Mouse (Mus musculus): ENCODE measurements around the gene Pde9a.

DNA sequence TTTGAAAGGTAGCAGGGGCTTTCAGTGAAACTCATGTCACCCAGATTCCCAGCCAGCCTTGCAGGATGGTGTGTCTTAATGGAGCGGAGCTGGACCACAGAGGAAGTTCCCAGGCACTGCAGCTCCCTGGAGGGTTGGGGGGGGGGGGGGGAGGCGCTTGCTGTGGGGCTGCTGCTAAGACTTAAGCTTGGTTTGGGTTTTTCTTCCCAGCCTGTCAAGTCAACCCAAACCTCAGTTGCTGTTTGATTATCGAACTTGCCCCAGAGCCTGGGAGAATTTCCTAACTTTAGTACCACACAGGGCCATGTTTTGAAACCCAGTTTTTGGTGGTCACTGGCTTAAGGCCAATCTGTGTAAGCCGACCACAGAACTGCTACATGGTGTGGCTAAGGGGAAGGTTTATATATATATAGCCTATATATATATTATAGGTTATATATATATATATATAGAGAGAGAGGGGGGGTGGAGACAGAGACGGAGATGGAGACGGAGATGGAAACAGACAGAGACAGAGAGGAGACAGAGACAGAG lies 19.8 kb downstream of the Pde9a start:
- no peak for TF ChIP-seq CTCF (IDR thresholded peaks at IDR 0.05; ENCODE audit: control insufficient read depth, insufficient read depth, insufficient read length)
- TF ChIP-seq MAX (IDR thresholded peaks at IDR 0.05), result no peak
- TF ChIP-seq MYOD1 (IDR thresholded peaks at IDR 0.05; ENCODE audit: control insufficient read depth, insufficient read length, low read depth), result no peak
- no peak for TF ChIP-seq CEBPB (IDR thresholded peaks at IDR 0.05; ENCODE audit: low read depth)
- no peak for TF ChIP-seq MYOG (IDR thresholded peaks at IDR 0.05; ENCODE audit: control insufficient read depth, extremely low read depth, insufficient read length)
